Mouse (Mus musculus) gastrocnemius, postnatal 14 days (tissue): Measurements from ENCODE around the gene D10Jhu81e. TPM values are rescaled to one million over a fixed set of nuclear protein-coding genes. Genes with fewer than 3 reads are reported as not detected.

Experiments
- total RNA-seq, 2 experiments: library from RNA; stranded (reverse); gene quantifications; 2 replicates each; pipeline ENCODE4 v1.2.3; 2021

The D10Jhu81e gene
- total RNA-seq, 2 experiments from 2014 or later = 146 to 175 TPM

Other genes starting within 250 kb of the D10Jhu81e start
- gene Trpm2, start 199.2 kb downstream of the D10Jhu81e start, total RNA-seq = under 1 TPM; 0.04 to 0.33 TPM
- 1 to 10 TPM; 3.7 to 4.6 TPM for gene 1810043G02Rik, start 191.3 kb downstream of the D10Jhu81e start, total RNA-seq
- gene Pfkl, start 159.7 kb downstream of the D10Jhu81e start, total RNA-seq = 1 to 10 TPM; 9.0 to 9.3 TPM
- not detected for gene Dnmt3l, start 127.8 kb downstream of the D10Jhu81e start, total RNA-seq
- not detected for gene Aire, start 126.2 kb downstream of the D10Jhu81e start, total RNA-seq
- 1 to 10 TPM; 1.6 to 2.0 TPM for gene Icosl, start 100.5 kb downstream of the D10Jhu81e start, total RNA-seq
- 1 to 10 TPM; 8.2 to 8.8 TPM for gene Pwp2, start 15.4 kb upstream of the D10Jhu81e start, total RNA-seq
- 10 to 100 TPM; 30.3 to 31.7 TPM for gene Trappc10, start 74.9 kb upstream of the D10Jhu81e start, total RNA-seq
- gene Agpat3, start 182.7 kb upstream of the D10Jhu81e start, total RNA-seq = 100 to 1,000 TPM; 160 to 164 TPM
- gene Rrp1, start 243.3 kb upstream of the D10Jhu81e start, total RNA-seq = 10 to 100 TPM; 70.5 to 73.9 TPM